Mouse (Mus musculus): Measurements from ENCODE around the gene Rilp. TPM values are rescaled to one million over a fixed set of nuclear protein-coding genes. Genes with fewer than 3 reads are reported as not detected.

The Rilp gene
- polyA plus RNA-seq, 1 experiment from 2014 or later, result 0.69 TPM

- no peak overlapping the region for H3K4me2 ChIP-seq (ENCODE audit: low read depth, low read length, severe bottlenecking)
These were observed 23.6 kb downstream of the Rilp start for GRCm38 (mm10) chr11:75533314-75534015.

GRCm38 (mm10) chr11:75534286-75535033, 24.6 kb downstream of the Rilp start:
- DNase-seq (ENCODE audit: low spot score) (no peak), ATAC-seq (replicated peaks; ENCODE audit: low FRiP score) (no peak)
- Histone ChIP-seq H3K27me3 (ENCODE audit: control insufficient read depth, insufficient read depth, low read length) (no peaks in the 10 kb centered on the region), H3K9ac (ENCODE audit: low read length) (no peak overlapping the region), H3K4me3 (ENCODE audit: low read depth, low read length) (no peak overlapping the region), H3K27ac (ENCODE audit: low read depth, low read length) (no peak overlapping the region), H3K4me2 (ENCODE audit: low read depth, low read length, severe bottlenecking) (no peak overlapping the region), H3K9me3 (ENCODE audit: control insufficient read depth, low read length) (no peaks in the 10 kb centered on the region), H3K36me3 (ENCODE audit: control insufficient read depth, insufficient read depth, low read length) (no peaks in the 10 kb centered on the region), H3K4me1 (replicated peaks; ENCODE audit: control insufficient read depth, insufficient read depth, low read length) (peaks cover 2% of the 10 kb centered on the region; the same call in 1 of the 2 replicates)
- 42% methylated on average over 4 of the region's 4 CpGs for WGBS

More at GRCm38 (mm10) chr11:75533314-75534015, 23.6 kb downstream of the Rilp start:
- Histone ChIP-seq H3K4me1 (replicated peaks; ENCODE audit: control insufficient read depth, insufficient read depth, low read length) (peaks cover 2% of the 10 kb centered on the region; the same call in 1 of the 2 replicates), H3K27me3 (ENCODE audit: control insufficient read depth, insufficient read depth, low read length) (no peaks in the 10 kb centered on the region), H3K4me3 (ENCODE audit: low read depth, low read length) (no peak overlapping the region), H3K27ac (ENCODE audit: low read depth, low read length) (no peak overlapping the region), H3K36me3 (ENCODE audit: control insufficient read depth, insufficient read depth, low read length) (no peaks in the 10 kb centered on the region), H3K9ac (ENCODE audit: low read length) (no peak overlapping the region), H3K9me3 (ENCODE audit: control insufficient read depth, low read length) (no peaks in the 10 kb centered on the region)
- ATAC-seq (replicated peaks; ENCODE audit: low FRiP score), result no peak
- 85% methylated on average over 6 of the region's 6 CpGs for WGBS
- peak; percentile 53 for DNase-seq (ENCODE audit: low spot score)

- Histone ChIP-seq H3K4me3 (ENCODE audit: low read depth, low read length) (no peak overlapping the region), H3K4me2 (ENCODE audit: low read depth, low read length, severe bottlenecking) (no peak overlapping the region), H3K9me3 (ENCODE audit: control insufficient read depth, low read length) (no peaks in the 10 kb centered on the region), H3K27ac (ENCODE audit: low read depth, low read length) (no peak overlapping the region), H3K9ac (ENCODE audit: low read length) (no peak overlapping the region), H3K4me1 (replicated peaks; ENCODE audit: control insufficient read depth, insufficient read depth, low read length) (peaks cover 2% of the 10 kb centered on the region; the same call in 1 of the 2 replicates), H3K27me3 (ENCODE audit: control insufficient read depth, insufficient read depth, low read length) (no peaks in the 10 kb centered on the region), H3K36me3 (ENCODE audit: control insufficient read depth, insufficient read depth, low read length) (no peaks in the 10 kb centered on the region)
- DNase-seq (ENCODE audit: low spot score) (no peak), ATAC-seq (replicated peaks; ENCODE audit: low FRiP score) (no peak)
- 65% methylated on average over 13 of the region's 13 CpGs for WGBS
These were observed 25.4 kb downstream of the Rilp start for GRCm38 (mm10) chr11:75535106-75535795.

- H3K27me3 ChIP-seq (ENCODE audit: control insufficient read depth, insufficient read depth, low read length), result no peaks in the 10 kb centered on the region
- DNase-seq (ENCODE audit: low spot score) (no peak), ATAC-seq (replicated peaks; ENCODE audit: low FRiP score) (no peak)
- WGBS, result 87% methylated on average over 12 of the region's 12 CpGs
- H3K4me2 ChIP-seq (ENCODE audit: low read depth, low read length, severe bottlenecking), result no peak overlapping the region
- no peak overlapping the region for H3K9ac ChIP-seq (ENCODE audit: low read length)
- peaks cover 2% of the 10 kb centered on the region; the same call in 1 of the 2 replicates for H3K4me1 ChIP-seq (replicated peaks; ENCODE audit: control insufficient read depth, insufficient read depth, low read length)
- no peaks in the 10 kb centered on the region for H3K36me3 ChIP-seq (ENCODE audit: control insufficient read depth, insufficient read depth, low read length)
- no peak overlapping the region for H3K4me3 ChIP-seq (ENCODE audit: low read depth, low read length)
- no peak overlapping the region for H3K27ac ChIP-seq (ENCODE audit: low read depth, low read length)
- no peaks in the 10 kb centered on the region for H3K9me3 ChIP-seq (ENCODE audit: control insufficient read depth, low read length)
These were observed 26.5 kb downstream of the Rilp start for GRCm38 (mm10) chr11:75536255-75537024.

- DNase-seq (ENCODE audit: low spot score) (no peak), ATAC-seq (replicated peaks; ENCODE audit: low FRiP score) (no peak)
- H3K36me3 ChIP-seq (ENCODE audit: control insufficient read depth, insufficient read depth, low read length), result no peaks in the 10 kb centered on the region
- H3K9ac ChIP-seq (ENCODE audit: low read length), result no peak overlapping the region
- peaks cover 2% of the 10 kb centered on the region; the same call in 1 of the 2 replicates for H3K4me1 ChIP-seq (replicated peaks; ENCODE audit: control insufficient read depth, insufficient read depth, low read length)
- H3K4me3 ChIP-seq (ENCODE audit: low read depth, low read length), result no peak overlapping the region
- H3K27me3 ChIP-seq (ENCODE audit: control insufficient read depth, insufficient read depth, low read length), result no peaks in the 10 kb centered on the region
- H3K27ac ChIP-seq (ENCODE audit: low read depth, low read length), result no peak overlapping the region
- H3K4me2 ChIP-seq (ENCODE audit: low read depth, low read length, severe bottlenecking), result no peak overlapping the region
- WGBS, result 91% methylated on average over 8 of the region's 8 CpGs
- no peaks in the 10 kb centered on the region for H3K9me3 ChIP-seq (ENCODE audit: control insufficient read depth, low read length)
These were observed 27.1 kb downstream of the Rilp start for GRCm38 (mm10) chr11:75537025-75537414.

- Histone ChIP-seq H3K36me3 (ENCODE audit: control insufficient read depth, insufficient read depth, low read length) (no peaks in the 10 kb centered on the region), H3K9me3 (ENCODE audit: control insufficient read depth, low read length) (no peaks in the 10 kb centered on the region), H3K4me1 (replicated peaks; ENCODE audit: control insufficient read depth, insufficient read depth, low read length) (no peaks in the 10 kb centered on the region; the same call in 1 of the 2 replicates), H3K27ac (ENCODE audit: low read depth, low read length) (no peak overlapping the region), H3K4me3 (ENCODE audit: low read depth, low read length) (no peak overlapping the region), H3K27me3 (ENCODE audit: control insufficient read depth, insufficient read depth, low read length) (no peaks in the 10 kb centered on the region), H3K4me2 (ENCODE audit: low read depth, low read length, severe bottlenecking) (no peak overlapping the region), H3K9ac (ENCODE audit: low read length) (no peak overlapping the region)
- ATAC-seq (replicated peaks; ENCODE audit: low FRiP score), result no peak
- no peak for DNase-seq (ENCODE audit: low spot score)
- WGBS, result 49% methylated on average over 11 of the region's 11 CpGs
These were observed 27.7 kb downstream of the Rilp start for GRCm38 (mm10) chr11:75537491-75538183.

GRCm38 (mm10) chr11:75538184-75538969, 28.5 kb downstream of the Rilp start:
- no peak overlapping the region for H3K4me2 ChIP-seq (ENCODE audit: low read depth, low read length, severe bottlenecking)
- 72% methylated on average over 9 of the region's 9 CpGs for WGBS

More at GRCm38 (mm10) chr11:75538184-75538969, 28.5 kb downstream of the Rilp start:
- Histone ChIP-seq H3K4me3 (ENCODE audit: low read depth, low read length) (no peak overlapping the region), H3K27ac (ENCODE audit: low read depth, low read length) (no peak overlapping the region), H3K36me3 (ENCODE audit: control insufficient read depth, insufficient read depth, low read length) (no peaks in the 10 kb centered on the region), H3K9ac (ENCODE audit: low read length) (no peak overlapping the region), H3K9me3 (ENCODE audit: control insufficient read depth, low read length) (no peaks in the 10 kb centered on the region), H3K4me1 (replicated peaks; ENCODE audit: control insufficient read depth, insufficient read depth, low read length) (no peaks in the 10 kb centered on the region; the same call in 1 of the 2 replicates), H3K27me3 (ENCODE audit: control insufficient read depth, insufficient read depth, low read length) (no peaks in the 10 kb centered on the region)
- DNase-seq (ENCODE audit: low spot score), result no peak
- no peak for ATAC-seq (replicated peaks; ENCODE audit: low FRiP score)
